Mouse (Mus musculus) heart, adult 2 months (tissue): ENCODE measurements around the gene Scamp3. TPM values are rescaled to one million over a fixed set of nuclear protein-coding genes. Genes with fewer than 3 reads are reported as not detected.

Experiments
- DNase-seq, 2 experiments: peaks; one replicate each; pipeline ENCODE4 v3.0.0; 2021
- H3K27ac ChIP-seq: fragments of 200-600 bp; 2 replicates; pipeline ENCODE4 v1.8.1; 2022
- H3K27me3 ChIP-seq: fragments of 200-500 bp; 2 replicates; pipeline ENCODE4 v1.6.1; 2012; ENCODE audit warnings: mild to moderate bottlenecking, low read length, inconsistent platforms, mixed read lengths; ENCODE audit not compliant: control insufficient read depth, insufficient read depth
- H3K36me3 ChIP-seq: fragments of 200-500 bp; 2 replicates; pipeline ENCODE4 v1.6.1; 2012; ENCODE audit warnings: low read length, inconsistent platforms; ENCODE audit not compliant: control insufficient read depth, insufficient read depth
- H3K4me1 ChIP-seq: fragments of 200-500 bp; 2 replicates; pipeline ENCODE4 v1.6.1; 2011; ENCODE audit warnings: low read length; ENCODE audit not compliant: control insufficient read depth, insufficient read depth
- H3K4me3 ChIP-seq: fragments of 200-600 bp; 2 replicates; pipeline ENCODE4 v1.8.1; 2022
- H3K79me2 ChIP-seq: fragments of 200-500 bp; replicated peaks from 2 replicates; pipeline ENCODE4 v1.6.1; 2012; ENCODE audit warnings: mild to moderate bottlenecking, inconsistent platforms, low read length, moderate library complexity, mixed read lengths; ENCODE audit not compliant: control insufficient read depth, insufficient read depth
- H3K9ac ChIP-seq: fragments of 200-500 bp; 2 replicates; pipeline ENCODE4 v1.6.1; 2012; ENCODE audit warnings: low read depth, mild to moderate bottlenecking, control low read depth, inconsistent platforms, low read length, mixed read lengths
- CTCF ChIP-seq: fragments of 200-600 bp; IDR thresholded peaks from 2 replicates; pipeline ENCODE4 v1.8.1; 2022; ENCODE audit warnings: antibody characterized with exemption, mild to moderate bottlenecking, moderate library complexity
- EP300 ChIP-seq: fragments of 200-500 bp; IDR thresholded peaks from 2 replicates; pipeline ENCODE4 v1.6.1; 2011; ENCODE audit warnings: low read depth, low read length, control low read depth; ENCODE audit not compliant: insufficient read depth
- POLR2A ChIP-seq: fragments of 200-500 bp; IDR thresholded peaks from 2 replicates; pipeline ENCODE4 v1.6.1; 2011; ENCODE audit warnings: mild to moderate bottlenecking, low read depth, low read length, control low read depth; ENCODE audit not compliant: insufficient read depth
- WGBS: fragments of 180-500 bp; shearing (Covaris S2); methylation state at CpG from one replicate; pipeline ENCODE4 v1.1.7; 2018; 5-methylcytosine and 5-hydroxymethylcytosine counted together
- intact Hi-C: fragments of 180-260 bp; cut with DNase I; formaldehyde crosslinking; loops from one replicate; pipeline ENCODE4 v1.15.1; 2025
- polyA plus RNA-seq: library from polyadenylated mRNA; depleted of rRNA; stranded (reverse); fragments of >200 nt; gene quantifications from 2 replicates; pipeline ENCODE4 v1.2.3, GENCODE M21; 2012
- total RNA-seq, 2 experiments: library from RNA; stranded (reverse); gene quantifications; 2 replicates each; pipeline ENCODE4 v1.2.3; 2021

The Scamp3 gene
- total and polyA plus RNA-seq, 3 experiments, result 44.5 to 108 (median 54.7) TPM

GRCm38 (mm10) chr3:89183959-89184315 lies 6.7 kb downstream of the Scamp3 start:
- H3K4me1 ChIP-seq, result no peaks in the 10 kb centered on the region
- H3K79me2 ChIP-seq, result no peaks in the 10 kb centered on the region
- no peak overlapping the region for H3K27ac ChIP-seq
- intact Hi-C loops, result no loop called here
- H3K9ac ChIP-seq, result peak overlapping the region; percentile 61; the same call in 1 of the 2 replicates
- TF ChIP-seq EP300, result no peak
- no peak for TF ChIP-seq POLR2A
- no peak for TF ChIP-seq CTCF
- H3K4me3 ChIP-seq, result no peak overlapping the region
- H3K36me3 ChIP-seq, result no peaks in the 10 kb centered on the region
- no peak for DNase-seq
- WGBS, result 76% methylated on average over 6 of the region's 6 CpGs
- no peaks in the 10 kb centered on the region for H3K27me3 ChIP-seq

DNA sequence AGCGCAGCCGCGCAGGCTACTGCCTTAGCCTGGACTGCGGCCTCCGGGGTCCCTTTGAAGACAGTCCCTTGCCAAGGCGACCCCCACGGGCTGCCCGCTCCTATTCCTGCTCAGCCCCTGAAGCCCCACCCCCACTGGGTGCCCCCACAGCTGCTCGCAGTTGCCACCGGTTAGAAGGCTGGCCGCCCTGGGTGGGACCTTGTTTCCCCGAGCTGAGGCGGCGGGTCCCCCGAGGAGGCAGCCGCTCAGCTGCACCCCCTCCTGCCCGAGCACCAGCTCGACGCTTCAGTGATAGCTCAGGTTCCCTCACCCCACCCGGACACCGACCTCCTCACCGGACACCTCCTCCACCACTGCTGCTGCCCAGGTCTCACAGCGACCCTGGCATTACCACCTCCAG lies 9.9 kb downstream of the Scamp3 start:
- H3K4me1 ChIP-seq, result no peaks in the 10 kb centered on the region
- intact Hi-C loops, result no loop called here
- no peaks in the 10 kb centered on the region for H3K79me2 ChIP-seq
- no peak overlapping the region for H3K27ac ChIP-seq
- no peaks in the 10 kb centered on the region for H3K36me3 ChIP-seq
- peak in 1 of 2 experiments; percentile 20 for DNase-seq
- no peak overlapping the region for H3K9ac ChIP-seq
- H3K4me3 ChIP-seq, result no peak overlapping the region
- WGBS, result 63% methylated on average over 23 of the region's 23 CpGs
- TF ChIP-seq CTCF, result no peak
- TF ChIP-seq EP300, result no peak
- H3K27me3 ChIP-seq, result no peaks in the 10 kb centered on the region

DNA sequence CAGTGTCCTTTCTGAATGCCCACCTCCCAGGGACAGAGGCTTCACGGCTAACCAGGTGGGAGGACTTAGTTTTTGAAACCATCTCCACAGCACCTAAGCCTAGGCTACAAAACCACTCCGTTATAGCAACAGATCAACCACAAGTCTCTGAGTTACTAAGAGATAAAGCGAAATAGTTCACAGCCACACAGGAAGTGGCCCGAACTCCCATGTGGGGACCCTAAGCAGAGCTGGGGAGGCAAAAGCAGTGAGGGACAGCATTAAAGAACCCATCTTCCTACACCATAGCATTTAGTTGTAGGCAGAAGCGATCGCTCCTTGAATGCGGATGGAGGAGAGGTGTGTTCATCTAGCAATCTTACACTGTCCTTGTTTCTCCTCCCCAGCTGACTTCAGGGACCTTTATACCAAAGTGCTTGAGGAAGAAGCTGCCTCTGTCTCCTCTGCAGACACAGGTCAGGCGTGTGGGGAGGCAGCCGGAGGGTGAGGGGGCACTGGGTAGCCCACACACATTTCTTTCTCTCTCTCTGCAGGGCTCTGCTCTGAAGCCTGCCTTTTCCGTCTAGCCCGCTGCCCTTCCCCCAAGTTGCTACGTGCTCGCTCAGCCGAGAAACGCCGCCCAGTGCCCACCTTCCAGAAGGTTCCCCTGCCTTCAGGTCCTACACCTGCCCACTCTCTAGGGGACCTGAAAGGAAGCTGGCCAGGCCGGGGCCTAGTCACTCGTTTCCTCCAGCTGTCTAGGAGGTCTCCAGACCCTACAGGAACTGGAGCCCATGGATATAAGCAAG lies 10.6 kb downstream of the Scamp3 start:
- H3K27me3 ChIP-seq, result no peaks in the 10 kb centered on the region
- no peaks in the 10 kb centered on the region for H3K36me3 ChIP-seq
- no peak overlapping the region for H3K4me3 ChIP-seq
- intact Hi-C loops, result no loop called here
- no peaks in the 10 kb centered on the region for H3K4me1 ChIP-seq
- no peaks in the 10 kb centered on the region for H3K79me2 ChIP-seq
- DNase-seq, result no peak
- no peak overlapping the region for H3K9ac ChIP-seq
- no peak for TF ChIP-seq CTCF
- TF ChIP-seq EP300, result no peak
- no peak for TF ChIP-seq POLR2A
- WGBS, result 84% methylated on average over 18 of the region's 18 CpGs
- no peak overlapping the region for H3K27ac ChIP-seq

DNA sequence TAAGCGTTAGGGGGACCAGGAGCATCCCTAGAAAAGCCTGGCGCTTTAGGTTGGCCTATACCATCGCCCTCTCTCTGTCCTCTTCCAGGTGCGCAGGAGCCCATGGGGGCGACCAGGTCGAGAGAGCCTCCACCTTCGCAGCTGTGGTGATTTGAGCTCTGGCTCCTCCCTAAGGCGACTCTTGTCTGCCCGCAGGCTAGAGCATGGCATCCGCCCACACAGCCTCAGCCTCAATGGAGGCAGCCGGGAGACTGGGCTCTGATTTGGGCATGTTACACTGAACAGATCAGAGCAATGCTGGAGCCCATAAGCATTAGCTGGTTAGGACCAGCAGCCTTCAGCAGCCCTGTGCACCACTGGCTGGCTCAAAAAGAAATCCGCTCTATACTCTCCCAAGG lies 11.2 kb downstream of the Scamp3 start:
- Histone ChIP-seq H3K9ac (no peak overlapping the region), H3K79me2 (no peaks in the 10 kb centered on the region), H3K36me3 (no peaks in the 10 kb centered on the region), H3K27me3 (no peaks in the 10 kb centered on the region), H3K27ac (no peak overlapping the region), H3K4me1 (no peaks in the 10 kb centered on the region), H3K4me3 (no peak overlapping the region)
- DNase-seq, result no peak
- WGBS, result 80% methylated on average over 12 of the region's 12 CpGs
- intact Hi-C loops, result no loop called here
- no peak for TF ChIP-seq CTCF
- TF ChIP-seq POLR2A, result no peak
- no peak for TF ChIP-seq EP300

DNA sequence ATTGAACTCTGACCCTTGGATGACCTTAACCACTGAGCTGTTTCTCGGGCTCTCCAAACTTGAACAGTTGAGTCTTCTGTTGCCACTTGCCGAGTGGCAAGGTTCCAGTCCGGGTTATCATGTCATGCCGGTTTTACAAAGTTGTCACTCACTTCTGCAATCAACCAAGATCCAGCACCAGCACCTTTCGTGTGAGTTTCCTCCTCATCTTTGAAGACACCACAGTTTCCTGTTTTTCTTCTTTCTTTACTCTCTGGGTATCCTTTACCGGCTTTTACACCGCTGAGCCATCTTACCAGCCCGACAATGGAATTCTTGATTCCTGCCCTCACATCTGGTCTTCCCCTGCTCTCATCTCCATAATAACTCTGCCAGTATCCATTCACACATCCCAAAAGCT lies 13.2 kb downstream of the Scamp3 start:
- no peak for DNase-seq
- TF ChIP-seq CTCF, result no peak
- TF ChIP-seq EP300, result no peak
- no peak for TF ChIP-seq POLR2A
- Histone ChIP-seq H3K4me1 (no peaks in the 10 kb centered on the region), H3K9ac (no peak overlapping the region), H3K27ac (no peak overlapping the region), H3K36me3 (no peaks in the 10 kb centered on the region), H3K79me2 (no peaks in the 10 kb centered on the region), H3K27me3 (no peaks in the 10 kb centered on the region), H3K4me3 (no peak overlapping the region)
- WGBS, result 70% methylated on average over 8 of the region's 8 CpGs
- intact Hi-C loops, result no loop called here

DNA sequence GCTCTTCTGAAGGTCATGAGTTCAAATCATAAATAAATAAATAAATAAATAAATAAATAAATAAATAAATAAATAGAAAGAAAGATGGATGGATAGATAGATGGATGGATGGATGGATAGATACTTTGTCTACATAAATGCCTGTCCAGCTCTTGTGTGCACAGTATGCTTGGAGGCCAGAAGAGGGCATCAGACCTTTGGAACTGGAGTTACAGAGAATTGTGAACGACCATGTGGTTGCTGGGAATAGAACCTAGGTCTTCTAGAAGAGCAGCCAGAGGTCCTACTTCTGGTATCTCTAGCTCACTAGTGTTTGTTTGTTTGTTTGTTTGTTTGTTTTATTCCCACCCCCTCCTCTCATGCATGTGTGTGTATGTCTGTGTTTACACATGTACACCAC lies 16.1 kb downstream of the Scamp3 start:
- no peak overlapping the region for H3K9ac ChIP-seq
- no peaks in the 10 kb centered on the region for H3K27me3 ChIP-seq
- no peaks in the 10 kb centered on the region for H3K4me1 ChIP-seq
- no peak overlapping the region for H3K4me3 ChIP-seq
- H3K27ac ChIP-seq, result no peak overlapping the region
- no peaks in the 10 kb centered on the region for H3K79me2 ChIP-seq
- intact Hi-C loops, result no loop called here
- DNase-seq, result no peak
- no peaks in the 10 kb centered on the region for H3K36me3 ChIP-seq
- TF ChIP-seq POLR2A, result no peak
- TF ChIP-seq CTCF, result no peak
- no peak for TF ChIP-seq EP300
- WGBS, result 71% methylated on average over 1 of the region's 1 CpGs
